Mouse (Mus musculus): ENCODE results near the gene Crip2.

- TF ChIP-seq GATA1 (IDR thresholded peaks at IDR 0.05; ENCODE audit: low read length): no peak
- TF ChIP-seq TAL1 (IDR thresholded peaks at IDR 0.05; ENCODE audit: low read length): no peak
These were observed 37.6 kb upstream of the Crip2 start for GRCm38 (mm10) chr12:113102461-113102860.
